Mouse (Mus musculus) ZHBTc4 (cell line): Measurements from ENCODE around the gene Olfr26.

Experiments
- DNase-seq: peaks from one replicate; pipeline ENCODE4 v3.0.0-alpha.2; 2011; ENCODE audit warnings: low read depth, low spot score

The Olfr26 gene

DNA sequence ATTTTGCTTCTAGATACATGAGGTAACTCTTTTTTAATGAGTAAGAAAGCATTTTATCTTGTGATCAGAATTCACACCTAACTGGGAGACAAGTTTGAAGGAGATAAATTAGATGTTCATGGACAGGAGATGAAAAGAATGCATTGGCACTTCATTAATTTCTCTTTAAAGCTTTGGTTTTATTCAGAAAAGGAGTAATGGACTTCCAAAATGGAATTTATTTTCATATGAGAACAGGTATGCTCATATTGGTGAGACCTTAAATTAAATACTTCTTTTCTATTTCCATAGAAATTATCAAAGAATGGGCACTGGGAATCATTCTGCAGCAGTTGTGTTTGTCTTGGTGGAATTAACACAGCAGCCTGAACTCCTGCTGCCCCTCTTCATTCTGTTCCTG, at the start of gene Olfr26:
TSS of gene Olfr26 (plus strand) at position 301 of the 400 bp plus-strand sequence.
- no peak for DNase-seq

DNA sequence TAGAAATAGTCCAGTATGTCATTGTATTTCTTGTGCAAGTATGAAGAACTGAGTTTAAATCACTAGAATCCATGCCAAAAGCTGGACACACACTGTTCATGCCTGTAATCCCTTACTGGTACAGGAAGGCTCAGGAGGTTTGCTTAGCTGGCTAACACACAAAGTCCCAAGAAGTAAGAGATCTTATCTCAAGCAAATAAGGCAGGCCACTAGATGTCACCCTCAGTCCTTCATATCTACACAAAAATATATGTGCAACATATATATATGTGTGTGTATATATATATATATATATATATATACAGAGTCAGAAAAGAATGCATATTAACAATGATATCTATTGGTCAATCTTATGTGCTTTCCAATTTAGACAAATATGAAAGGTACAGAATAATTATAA, 49.2 kb upstream of the Olfr26 start:
- no peak for DNase-seq

DNA sequence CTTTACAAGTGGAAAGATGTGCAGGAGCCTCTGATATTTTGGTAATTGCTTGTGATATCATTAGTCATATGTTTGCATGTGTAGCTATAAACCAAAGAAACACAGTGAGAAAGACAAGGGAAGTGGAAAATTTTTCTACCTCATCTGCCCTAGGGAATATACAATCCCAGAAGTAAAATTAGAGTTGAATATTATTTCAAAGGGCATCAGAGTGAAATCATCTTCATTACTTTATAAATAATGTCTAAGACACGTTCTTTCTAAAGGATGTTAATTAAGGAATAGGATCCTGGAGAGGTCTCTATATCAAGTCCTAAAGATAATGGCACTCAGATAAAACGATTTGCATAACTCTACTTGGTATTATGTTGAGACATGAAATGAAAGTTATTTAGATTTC, 40.5 kb upstream of the Olfr26 start, which contains the start of gene Olfr922:
TSS of gene Olfr922 (plus strand) at position 301 of the 400 bp plus-strand sequence.
- no peak for DNase-seq

DNA sequence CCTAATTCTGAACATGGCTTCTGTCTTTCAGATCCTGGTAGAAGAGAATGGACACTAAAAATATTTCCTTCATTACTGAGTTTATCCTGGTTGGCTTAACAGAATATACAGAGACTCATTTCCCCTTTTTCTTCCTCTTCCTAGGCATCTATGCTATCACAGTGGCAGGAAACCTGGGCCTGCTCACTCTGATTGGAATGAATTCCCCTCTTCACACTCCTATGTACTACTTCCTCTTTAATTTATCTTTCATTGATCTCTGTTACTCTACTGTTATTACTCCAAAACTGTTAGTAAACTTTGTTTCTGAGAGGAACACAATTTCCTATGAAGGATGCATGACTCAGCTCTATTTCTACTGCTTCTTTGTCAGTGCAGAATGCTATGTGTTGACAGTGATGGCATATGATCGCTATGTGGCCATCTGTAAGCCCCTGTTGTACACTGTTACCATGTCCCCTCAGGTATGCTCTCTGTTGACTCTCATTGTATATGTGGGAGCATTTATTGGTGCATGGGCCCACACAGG, 39.3 kb upstream of the Olfr26 start:
- DNase-seq = no peak

DNA sequence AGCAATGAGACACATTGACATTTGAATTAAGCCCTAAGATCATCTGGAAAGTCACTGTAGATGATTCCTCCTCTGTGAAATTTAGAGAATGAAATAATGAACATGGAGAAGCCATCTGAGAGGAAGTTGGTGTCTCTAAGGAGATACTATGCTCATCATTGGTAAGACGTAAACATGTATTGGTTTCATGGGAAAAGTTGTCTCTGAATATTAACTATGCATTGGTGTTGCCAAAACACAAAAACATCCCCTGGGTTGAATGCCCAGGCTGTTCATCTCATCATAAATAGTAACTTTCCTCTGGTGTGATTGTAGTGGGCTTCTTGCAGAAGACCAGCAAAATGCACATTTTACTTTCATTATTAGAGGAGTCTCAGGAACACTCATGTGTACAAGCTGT, 28.6 kb upstream of the Olfr26 start, which contains the start of gene Olfr923:
TSS of gene Olfr923 (plus strand) at position 301 of the 400 bp plus-strand sequence.
- DNase-seq = no peak

DNA sequence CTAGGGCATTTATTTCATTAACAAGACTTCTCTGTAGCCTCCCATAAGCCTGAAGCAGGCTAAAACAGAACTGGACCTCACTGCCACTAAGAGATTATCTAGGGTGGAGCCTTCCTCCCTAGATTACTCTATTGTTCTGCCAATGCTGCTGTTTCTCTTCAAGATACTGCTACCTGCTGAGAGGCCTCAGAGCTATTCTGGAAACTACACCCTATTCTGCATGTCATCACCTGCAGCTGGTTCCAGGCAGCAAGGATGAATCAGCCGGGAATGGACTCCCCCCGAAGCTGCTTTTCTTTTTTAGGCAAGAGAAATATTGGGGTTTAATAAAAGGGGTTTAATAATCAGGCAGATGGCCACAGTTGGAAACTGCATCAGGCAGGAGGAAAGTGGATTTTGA, 21.8 kb upstream of the Olfr26 start:
- DNase-seq = peak; percentile 71

DNA sequence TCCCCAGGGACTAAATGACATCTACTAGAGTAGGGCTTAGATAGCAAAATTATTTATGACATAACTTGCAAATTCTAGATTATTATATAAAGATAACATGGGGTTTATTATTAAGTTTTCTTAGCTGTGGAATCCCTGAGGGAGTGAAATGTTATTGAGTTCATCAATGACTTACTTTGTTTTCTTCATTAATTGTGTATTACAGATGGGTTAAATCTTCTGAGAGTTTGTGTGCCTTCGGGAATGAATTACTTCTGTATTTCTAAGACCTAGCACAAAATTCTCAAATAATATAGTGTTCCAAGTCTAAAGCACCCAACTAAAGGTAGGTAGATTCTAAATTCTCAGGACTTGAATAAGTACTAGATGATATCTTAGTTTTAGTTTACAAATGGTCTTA, 10.7 kb upstream of the Olfr26 start, which contains the start of gene Olfr924:
TSS of gene Olfr924 (plus strand) at position 301 of the 400 bp plus-strand sequence.
- DNase-seq = no peak

DNA sequence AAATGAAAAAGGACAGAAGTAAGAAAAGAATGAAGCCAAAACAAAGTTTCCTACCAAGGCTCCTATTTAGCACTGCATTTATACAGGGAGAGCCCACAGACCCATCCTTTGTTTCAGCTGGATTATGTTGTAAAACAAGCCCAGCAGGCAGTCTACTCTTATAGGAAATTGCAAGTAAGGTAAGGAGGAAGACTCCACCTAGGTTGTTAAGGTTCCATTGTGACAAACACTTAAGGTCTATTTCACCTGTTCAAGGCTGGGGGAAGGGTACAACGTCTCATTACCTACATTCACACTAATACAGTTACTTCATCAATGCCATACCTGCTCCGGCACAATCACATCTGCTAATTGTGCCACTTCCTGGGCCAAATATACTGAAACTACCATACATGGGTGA, 20.0 kb downstream of the Olfr26 start:
- peak; percentile 55 for DNase-seq

DNA sequence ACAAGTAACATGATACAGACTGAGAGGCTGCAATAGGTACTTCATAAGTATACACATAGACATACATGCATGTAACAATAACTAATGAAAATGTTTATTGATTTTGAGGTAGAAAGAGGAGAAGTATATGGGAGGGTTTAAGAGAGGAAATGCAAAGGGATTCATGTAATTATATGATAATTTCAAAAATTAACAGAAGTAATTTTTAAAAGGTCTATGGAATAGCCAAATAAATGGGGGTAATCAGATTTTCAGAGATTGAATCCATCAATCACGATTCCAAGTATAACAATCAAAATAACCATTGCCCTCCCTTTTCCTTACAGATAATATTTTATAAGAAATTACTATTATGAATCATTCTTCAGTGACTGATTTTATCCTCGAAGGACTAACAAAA, 22.0 kb downstream of the Olfr26 start, which contains the start of gene Olfr926:
TSS of gene Olfr926 (plus strand) at position 301 of the 400 bp plus-strand sequence.
- no peak for DNase-seq
